In the genomic region with DNA sequence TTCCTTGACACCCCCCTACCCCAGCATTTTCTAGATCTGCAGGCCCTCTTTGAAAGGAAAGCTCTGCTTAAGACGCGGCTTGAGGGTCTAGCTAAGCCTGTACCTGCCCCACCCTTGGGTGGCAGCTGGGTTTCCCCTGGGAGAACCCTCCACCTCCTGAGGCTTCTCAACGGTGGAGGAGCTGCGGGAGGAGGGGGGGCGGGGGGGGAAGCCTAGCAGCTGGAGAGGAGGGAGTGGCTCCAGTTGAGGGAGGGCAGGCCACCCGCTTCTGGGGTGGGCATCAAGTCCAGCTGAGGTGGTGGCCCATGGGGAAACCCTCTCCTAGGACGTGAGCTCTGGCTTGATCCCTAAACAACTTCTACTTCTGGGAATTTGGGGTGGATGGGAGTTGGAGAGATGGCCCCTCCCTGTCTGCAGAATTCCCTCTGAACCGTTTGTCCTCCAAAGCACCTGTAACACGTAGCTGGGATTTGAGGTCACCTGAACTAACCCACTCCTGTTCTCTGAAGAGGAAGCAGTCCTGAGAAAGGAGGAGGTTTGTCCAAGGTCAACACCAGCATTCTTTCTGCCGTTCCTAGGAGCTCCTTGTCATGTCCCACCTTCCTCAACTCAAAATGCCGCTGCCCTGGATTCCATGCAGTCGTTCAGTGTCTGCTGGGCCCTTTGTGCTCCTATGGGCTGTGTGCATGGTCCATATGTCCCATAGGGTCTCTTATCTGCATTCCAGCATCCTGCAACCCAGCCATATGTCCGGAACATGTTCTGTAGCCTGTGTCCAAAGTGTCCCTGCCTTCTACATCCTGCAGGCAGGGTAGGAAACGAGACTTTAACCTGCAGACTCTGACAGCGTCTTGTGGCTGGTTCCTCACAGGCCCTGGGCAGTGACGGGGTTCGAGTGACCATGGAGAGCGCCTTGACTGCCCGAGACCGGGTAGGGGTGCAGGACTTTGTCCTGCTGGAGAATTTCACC, we compare ENCODE assay signal across 8 mouse cellular contexts. TPM values are rescaled to one million over a fixed set of nuclear protein-coding genes. Genes with fewer than 3 reads are reported as not detected.
DNase-seq lines count a peak whose midpoint lies in the region; ATAC-seq and TF ChIP-seq lines count a peak whose summit lies in the region.

No protein-coding gene starts in this region.

- no peak for TF ChIP-seq EP300 in ES-Bruce4 (IDR thresholded peaks at IDR 0.05; ENCODE audit: insufficient read depth, low read depth, low read length)

- H3K4me1 ChIP-seq in ES-Bruce4 (ENCODE audit: control insufficient read depth, insufficient read depth, low read length), result peaks cover 8% of the 10 kb centered on the region
- peaks cover 34 to 46% of the 10 kb centered on the region in 2 experiments for H3K4me1 ChIP-seq in heart, embryonic 14.5 days (ENCODE audit: control insufficient read depth in 2 of 2, insufficient read depth in 2 of 2, low read length in 2 of 2)
- H3K4me1 ChIP-seq in liver, embryonic 12.5 days, result peaks cover 68% of the 10 kb centered on the region
- H3K4me1 ChIP-seq in neural tube, embryonic 15.5 days, result peaks cover 45% of the 10 kb centered on the region

- no peaks in the 10 kb centered on the region for H3K27me3 ChIP-seq in ES-Bruce4 (ENCODE audit: control insufficient read depth, insufficient read depth, low read length, poor library complexity, severe bottlenecking)
- no peaks in the 10 kb centered on the region for H3K27me3 ChIP-seq in heart, embryonic 14.5 days (ENCODE audit: control insufficient read depth, insufficient read depth, low read length)
- H3K27me3 ChIP-seq in liver, embryonic 12.5 days (replicated peaks), result no peaks in the 10 kb centered on the region
- H3K27me3 ChIP-seq in neural tube, embryonic 15.5 days (replicated peaks), result peaks cover 30% of the 10 kb centered on the region

- H3K4me3 ChIP-seq in ES-Bruce4 (ENCODE audit: low read depth, low read length), result peak overlapping the region; percentile 47
- peak overlapping the region; percentile 46 to 83 for H3K4me3 ChIP-seq in heart, embryonic 14.5 days (ENCODE audit: control insufficient read depth in 1 of 2, insufficient read depth in 1 of 2, low read depth in 1 of 2, low read length in 2 of 2)
- H3K4me3 ChIP-seq in liver, embryonic 12.5 days, result peak overlapping the region; percentile 80
- H3K4me3 ChIP-seq in neural tube, embryonic 15.5 days (replicated peaks), result peak overlapping the region; percentile 67

- DNase-seq in B cell, adult 2 months, result peak; percentile 39 to 42
- DNase-seq in cerebellum, postnatal 25 days, result no peak
- no peak for DNase-seq in left cerebral cortex, postnatal 25 days (ENCODE audit: low spot score in 2 of 2)
- no peak for DNase-seq in ovary, postnatal 36 days (ENCODE audit: low spot score)

- peak overlapping the region; percentile 77 for H3K9ac ChIP-seq in ES-Bruce4 (ENCODE audit: low read depth, poor library complexity, severe bottlenecking)
- peak overlapping the region; percentile 92 for H3K9ac ChIP-seq in heart, embryonic 14.5 days (ENCODE audit: low read length)
- peak overlapping the region; percentile 89 for H3K9ac ChIP-seq in liver, embryonic 12.5 days
- H3K9ac ChIP-seq in neural tube, embryonic 15.5 days (replicated peaks), result peak overlapping the region; percentile 68; the same call in 1 of the 2 replicates

- no peaks in the 10 kb centered on the region for H3K9me3 ChIP-seq in ES-Bruce4 (replicated peaks; ENCODE audit: control insufficient read depth, insufficient read depth, low read length, poor library complexity, severe bottlenecking)
- H3K9me3 ChIP-seq in heart, embryonic 14.5 days (ENCODE audit: control insufficient read depth, low read length), result no peaks in the 10 kb centered on the region
- H3K9me3 ChIP-seq in liver, embryonic 12.5 days (replicated peaks), result no peaks in the 10 kb centered on the region
- no peaks in the 10 kb centered on the region for H3K9me3 ChIP-seq in neural tube, embryonic 15.5 days (replicated peaks)

- intact Hi-C loops in left cerebral cortex, postnatal 25 days (cut with DNase I), result no loop called here

- peaks cover 9% of the 10 kb centered on the region for H3K36me3 ChIP-seq in ES-Bruce4 (ENCODE audit: control insufficient read depth, insufficient read depth, low read length, poor library complexity, severe bottlenecking)
- H3K36me3 ChIP-seq in heart, embryonic 14.5 days (ENCODE audit: control insufficient read depth, insufficient read depth, low read length), result peaks cover 50% of the 10 kb centered on the region
- H3K36me3 ChIP-seq in liver, embryonic 12.5 days, result peaks cover 47% of the 10 kb centered on the region
- peaks cover 8% of the 10 kb centered on the region for H3K36me3 ChIP-seq in neural tube, embryonic 15.5 days

- TF ChIP-seq CTCF in ES-Bruce4 (IDR thresholded peaks at IDR 0.05; ENCODE audit: low read depth, low read length), result no peak

- no peak for TF ChIP-seq POLR2A in ES-Bruce4 (IDR thresholded peaks at IDR 0.05; ENCODE audit: insufficient read depth, low read length)

- no peak for ATAC-seq in heart, embryonic 14.5 days (ENCODE audit: insufficient number of reproducible peaks, insufficient read depth, low FRiP score, low read depth)
- no peak for ATAC-seq in liver, embryonic 12.5 days
- ATAC-seq in neural tube, embryonic 15.5 days (ENCODE audit: low FRiP score), result no peak

- H3K27ac ChIP-seq in ES-Bruce4 (ENCODE audit: insufficient read depth, low read length), result no peak overlapping the region
- H3K27ac ChIP-seq in heart, embryonic 14.5 days (replicated peaks in 1 of 2; ENCODE audit: control insufficient read depth in 1 of 2, insufficient read depth in 1 of 2, low read depth in 2 of 2, low read length in 2 of 2), result peak overlapping the region; percentile 87 to 90; a peak in 3 of 4 replicates
- H3K27ac ChIP-seq in liver, embryonic 12.5 days, result peak overlapping the region; percentile 92
- H3K27ac ChIP-seq in neural tube, embryonic 15.5 days (replicated peaks), result no peak overlapping the region

- peak overlapping the region; percentile 85 for H3K4me2 ChIP-seq in heart, embryonic 14.5 days (ENCODE audit: low read length)
- peak overlapping the region; percentile 99 for H3K4me2 ChIP-seq in liver, embryonic 12.5 days
- H3K4me2 ChIP-seq in neural tube, embryonic 15.5 days, result peak overlapping the region; percentile 99

- 36% methylated on average over 20 of the region's 20 CpGs for WGBS in heart, embryonic 14.5 days
- 63% methylated on average over 19 of the region's 20 CpGs for WGBS in liver, embryonic 12.5 days (ENCODE audit: insufficient replicate concordance)
- WGBS in neural tube, embryonic 15.5 days, result 63% methylated on average over 20 of the region's 20 CpGs

RNA-seq across cellular contexts. Expression of gene Myo1c, which starts 6.6 kb away (rescaled TPM):
- 78.7 and 82.9 TPM in 2 replicates for polyA plus RNA-seq in ES-Bruce4 (2011; ENCODE audit: insufficient read depth, insufficient read length, low read depth, missing spikeins)
- polyA plus RNA-seq in heart, embryonic 14.5 days (2014; fragmentation: Nextera tagmentation; extraction: Ambion mirVana), result 47.5 and 49.6 TPM in 2 replicates
- 34.6 and 35.5 TPM in 2 replicates for polyA plus RNA-seq in liver, embryonic 12.5 days (2016; fragmentation: Nextera tagmentation; extraction: Ambion mirVana)
- 12.4 and 22.0 TPM in 2 replicates for polyA plus RNA-seq in neural tube, embryonic 15.5 days (2015; fragmentation: Nextera tagmentation; extraction: Ambion mirVana)
- 10 to 100 TPM; 17.4 to 19.0 TPM for total RNA-seq in left cerebral cortex, postnatal 25 days (2021)

RNA-seq across cellular contexts. Expression of gene Crk, which starts 22.2 kb away (rescaled TPM):
- polyA plus RNA-seq in ES-Bruce4 (2011; ENCODE audit: insufficient read depth, insufficient read length, low read depth, missing spikeins), result 86.0 and 91.5 TPM in 2 replicates
- polyA plus RNA-seq in heart, embryonic 14.5 days (2014; fragmentation: Nextera tagmentation; extraction: Ambion mirVana), result 86.0 and 88.2 TPM in 2 replicates
- polyA plus RNA-seq in liver, embryonic 12.5 days (2016; fragmentation: Nextera tagmentation; extraction: Ambion mirVana), result 50.2 and 53.6 TPM in 2 replicates
- 102 and 107 TPM in 2 replicates for polyA plus RNA-seq in neural tube, embryonic 15.5 days (2015; fragmentation: Nextera tagmentation; extraction: Ambion mirVana)
- total RNA-seq in left cerebral cortex, postnatal 25 days (2021), result 100 to 1,000 TPM; 125 to 137 TPM

RNA-seq across cellular contexts. Expression of gene Inpp5k, which starts 26.1 kb away (rescaled TPM):
- 20.5 and 22.6 TPM in 2 replicates for polyA plus RNA-seq in ES-Bruce4 (2011; ENCODE audit: insufficient read depth, insufficient read length, low read depth, missing spikeins)
- 29.4 and 30.7 TPM in 2 replicates for polyA plus RNA-seq in heart, embryonic 14.5 days (2014; fragmentation: Nextera tagmentation; extraction: Ambion mirVana)
- polyA plus RNA-seq in liver, embryonic 12.5 days (2016; fragmentation: Nextera tagmentation; extraction: Ambion mirVana), result 15.0 and 15.8 TPM in 2 replicates
- 39.0 and 39.7 TPM in 2 replicates for polyA plus RNA-seq in neural tube, embryonic 15.5 days (2015; fragmentation: Nextera tagmentation; extraction: Ambion mirVana)
- 10 to 100 TPM; 38.5 to 41.3 TPM for total RNA-seq in left cerebral cortex, postnatal 25 days (2021)

Comparison
In these comparisons a context has a peak if more than half of its experiments do, and no peak if none do; other contexts are left out.
1. DNase-seq: peak in B cell, adult 2 months (2 of 2); none in cerebellum, postnatal 25 days (0 of 2), left cerebral cortex, postnatal 25 days (0 of 2) and ovary, postnatal 36 days (single experiment).
2. H3K27ac ChIP-seq: peak in heart, embryonic 14.5 days (2 of 2) and liver, embryonic 12.5 days (single experiment); none in ES-Bruce4 (single experiment) and neural tube, embryonic 15.5 days (single experiment).
3. Peak in every context shown above with its lines, with median percentiles within 50 percentile points of each other: H3K4me3 ChIP-seq, H3K9ac ChIP-seq and H3K4me2 ChIP-seq.